Mouse (Mus musculus): ENCODE measurements around the gene Ngfr.
A peak's percentile ranks its signal among the peaks of the same experiment; 100 is the strongest.

The Ngfr gene

DNA sequence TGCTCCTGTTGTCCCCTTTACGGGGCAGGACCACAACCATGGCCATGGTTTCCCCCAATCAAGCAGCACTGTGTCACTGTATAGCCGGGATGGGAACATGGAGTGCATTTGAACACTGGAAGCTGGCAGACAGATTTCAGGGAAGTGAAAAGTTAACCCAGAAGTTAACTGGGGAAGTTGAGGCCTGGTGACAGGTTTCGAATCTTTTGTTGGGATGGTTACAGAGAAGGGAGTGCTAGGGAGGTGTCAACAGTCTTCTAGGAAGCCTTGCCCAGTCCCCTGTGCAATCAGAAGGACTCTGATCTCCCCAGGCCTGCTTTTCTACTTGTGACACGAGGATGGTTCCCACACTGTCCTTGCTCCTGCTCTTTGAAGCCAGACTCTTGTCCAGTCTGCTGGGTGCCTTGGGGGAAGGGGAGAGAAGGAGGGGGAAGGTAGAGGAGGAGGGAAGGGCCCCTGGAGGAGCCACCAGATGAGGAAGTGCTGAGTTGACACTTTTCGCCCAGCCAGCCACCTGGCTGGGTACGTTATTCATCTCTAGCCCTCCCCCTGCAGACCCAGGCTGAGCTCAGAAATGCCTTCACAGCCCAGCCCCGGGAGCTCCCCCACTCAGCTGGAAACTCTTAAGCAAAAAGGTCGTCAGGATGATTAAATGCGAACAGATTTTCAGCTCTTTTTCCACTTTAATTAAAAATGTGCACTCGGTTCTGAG lies 8.1 kb upstream of the Ngfr start:
- no peak for DNase-seq (ENCODE audit: low spot score)

DNA sequence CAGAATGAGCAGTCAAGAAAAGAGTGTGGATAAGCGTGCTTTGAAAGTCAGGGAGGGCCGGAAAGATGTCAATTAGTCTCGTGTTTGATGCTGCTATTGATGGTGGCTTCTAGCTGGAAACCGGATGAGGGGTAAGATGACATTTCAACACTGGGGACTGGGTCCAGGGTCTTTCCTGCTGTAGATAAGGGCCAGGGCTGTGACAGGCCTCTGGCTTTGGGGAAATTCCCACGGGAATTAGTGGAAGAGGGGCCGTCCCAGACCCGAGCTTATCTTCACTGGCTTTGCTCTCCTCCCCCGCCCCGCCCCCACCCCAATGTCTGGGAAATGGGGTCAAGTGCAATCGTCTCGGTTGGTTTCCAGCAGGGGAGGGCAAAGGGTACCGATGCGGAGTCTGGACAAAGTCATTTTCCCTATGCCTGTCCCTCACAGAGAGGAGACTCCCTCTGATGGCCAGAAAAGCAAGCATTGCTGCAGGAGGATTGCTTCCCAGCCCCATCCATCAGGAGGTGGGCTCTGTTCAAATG lies 7.2 kb upstream of the Ngfr start:
- DNase-seq (ENCODE audit: low spot score): peak; percentile 33

DNA sequence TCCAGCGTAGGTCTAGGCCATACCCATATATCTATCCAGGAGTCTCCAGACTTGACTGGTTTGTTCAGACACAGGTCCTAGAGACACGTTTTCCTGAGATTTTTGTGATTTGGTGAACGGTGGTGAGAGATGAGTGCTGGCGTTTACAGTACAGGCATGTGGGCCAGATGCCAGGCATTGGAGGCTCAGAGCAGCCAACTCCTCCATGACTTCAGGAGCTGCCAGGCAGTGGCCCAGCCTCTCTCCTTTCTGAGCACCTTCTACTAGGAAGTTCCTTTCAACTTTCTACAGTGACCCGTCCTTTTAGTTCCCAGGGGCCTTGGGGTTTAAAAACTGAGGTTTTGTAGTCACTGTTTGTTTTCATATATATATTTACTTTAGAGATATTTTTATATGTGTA lies 6.0 kb upstream of the Ngfr start:
- DNase-seq (ENCODE audit: low spot score): no peak

DNA sequence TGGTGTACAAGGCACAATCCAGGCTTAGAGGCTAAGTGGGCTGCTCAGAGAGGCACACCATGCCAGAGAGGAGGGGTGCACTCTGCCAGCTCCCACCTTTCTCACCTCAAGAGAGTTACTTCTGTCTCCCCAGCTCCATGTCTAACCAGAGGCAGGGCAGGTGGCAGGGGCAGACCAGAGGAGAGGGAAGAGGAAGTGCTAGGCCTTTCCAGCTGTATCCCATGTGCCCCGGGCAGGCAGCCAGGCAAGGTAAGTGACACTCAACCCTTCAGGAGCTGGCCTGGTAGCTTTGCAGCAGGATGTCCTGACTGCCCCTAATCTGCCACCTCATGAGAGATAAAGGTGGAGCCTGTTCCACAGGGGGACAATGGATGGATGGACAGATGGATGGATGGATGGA lies 5.2 kb upstream of the Ngfr start:
- no peak for DNase-seq (ENCODE audit: low spot score)

DNA sequence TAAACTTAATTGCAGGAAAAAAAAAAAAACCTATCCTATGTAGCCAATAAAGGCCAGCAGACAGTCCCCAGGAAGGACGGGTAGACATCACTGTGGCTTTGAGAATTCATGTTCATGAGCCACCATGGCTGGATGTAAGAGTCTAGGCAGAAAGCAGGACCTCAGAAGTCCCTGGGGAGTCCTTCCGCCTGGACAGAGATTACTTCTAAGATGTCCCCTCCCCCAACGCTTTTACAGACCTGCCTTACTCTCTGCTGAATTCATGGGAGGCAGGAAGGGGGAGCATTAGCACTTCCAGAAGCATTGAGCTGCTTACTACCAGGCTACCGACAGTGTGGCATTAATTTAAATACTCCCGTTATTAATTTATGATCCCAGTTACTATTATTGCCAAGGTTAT lies 1.7 kb upstream of the Ngfr start:
- no peak for DNase-seq (ENCODE audit: low spot score)

DNA sequence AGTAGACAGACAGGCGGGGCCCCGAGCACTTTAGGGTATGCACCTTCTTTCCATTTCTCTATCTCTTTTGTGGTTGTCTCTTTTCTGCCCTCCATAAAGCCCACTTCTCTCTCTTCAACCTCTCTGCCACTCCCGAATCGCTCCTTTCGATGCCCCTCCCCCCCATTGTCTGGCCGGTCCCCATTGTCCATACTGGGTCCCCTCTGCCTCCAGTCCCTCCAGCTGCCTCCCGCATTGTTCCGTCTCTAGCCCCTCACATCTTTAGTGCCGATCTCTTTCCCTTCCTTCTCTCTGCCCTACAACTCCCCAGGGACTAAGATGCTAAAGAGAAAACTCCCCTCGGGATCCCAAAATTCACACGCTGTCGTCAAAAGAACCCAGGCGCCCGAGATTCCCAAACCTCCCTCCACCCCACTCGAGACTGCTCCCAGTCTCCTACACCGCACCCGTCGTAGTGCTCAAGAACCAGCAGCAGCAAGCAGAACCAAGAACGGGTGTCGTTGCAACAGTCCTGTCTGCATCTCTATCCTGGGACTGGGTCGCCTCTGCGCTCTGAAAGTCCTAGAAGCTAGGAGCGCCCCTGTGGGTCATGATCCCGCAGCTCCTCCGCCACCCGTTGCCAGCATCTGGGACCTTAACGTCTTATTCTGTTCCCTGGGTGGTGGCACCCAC lies 648 bp downstream of the Ngfr start:
- peak; percentile 65 for DNase-seq (ENCODE audit: low spot score)

DNA sequence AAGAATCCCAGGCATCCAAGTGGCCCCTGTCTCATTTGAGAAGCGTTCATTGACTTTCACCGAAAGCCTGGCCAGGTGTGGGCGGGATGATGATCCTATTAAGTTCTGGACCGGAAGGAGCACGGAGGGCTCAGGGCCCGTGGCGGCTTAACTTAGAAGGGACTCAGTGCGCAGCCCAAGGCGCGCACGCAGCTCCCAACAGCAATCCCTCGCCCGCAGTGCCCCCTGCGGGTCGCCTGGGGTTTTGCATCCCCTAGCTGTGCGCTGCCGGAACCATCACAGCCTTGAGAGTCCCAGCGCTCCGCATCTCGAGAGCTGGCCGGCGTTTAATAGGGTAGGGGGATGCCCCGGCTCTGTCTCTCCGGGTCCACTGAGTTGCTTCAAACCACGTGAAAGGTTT lies 1.4 kb downstream of the Ngfr start:
- peak; percentile 96 for DNase-seq (ENCODE audit: low spot score)

DNA sequence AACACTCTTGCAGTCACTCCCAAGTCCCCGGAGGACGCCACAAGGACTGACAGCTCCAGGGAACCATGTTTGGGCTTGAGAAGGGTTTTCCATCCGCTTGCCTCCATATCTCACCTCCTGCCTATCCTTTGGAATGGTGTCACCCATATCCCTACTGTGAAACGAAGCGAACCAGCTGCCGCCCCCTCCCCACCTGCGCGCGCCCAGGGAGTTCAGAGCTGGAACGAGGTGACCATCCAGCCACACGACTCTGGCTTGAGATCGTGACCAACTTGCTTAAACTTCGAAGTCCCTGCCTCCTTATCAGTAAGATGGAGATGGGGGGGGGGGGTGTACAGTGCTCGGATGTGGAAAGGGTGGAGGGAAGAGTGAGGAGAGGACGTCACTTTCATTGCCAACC lies 1.9 kb downstream of the Ngfr start:
- no peak for DNase-seq (ENCODE audit: low spot score)

DNA sequence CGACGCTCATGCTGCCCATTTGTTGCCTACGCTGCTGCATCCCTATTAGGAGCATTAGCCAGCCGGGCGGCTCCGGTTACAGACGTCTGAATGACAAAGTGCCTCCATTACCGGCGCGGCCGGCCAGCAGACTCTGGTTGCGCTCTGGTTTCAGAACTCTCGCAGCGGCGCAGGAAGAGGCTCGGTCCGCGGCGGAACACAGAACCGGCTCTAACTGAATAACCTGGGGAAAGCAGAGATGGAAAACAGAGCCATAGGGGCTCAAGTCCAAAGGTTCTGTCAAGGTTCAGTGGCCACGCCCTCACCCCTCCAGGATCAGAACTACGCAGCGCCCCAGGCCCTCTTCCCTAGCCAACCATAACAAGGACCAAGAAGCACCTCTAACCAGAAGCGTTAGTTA lies 2.3 kb downstream of the Ngfr start:
- peak; percentile 89 for DNase-seq (ENCODE audit: low spot score)

DNA sequence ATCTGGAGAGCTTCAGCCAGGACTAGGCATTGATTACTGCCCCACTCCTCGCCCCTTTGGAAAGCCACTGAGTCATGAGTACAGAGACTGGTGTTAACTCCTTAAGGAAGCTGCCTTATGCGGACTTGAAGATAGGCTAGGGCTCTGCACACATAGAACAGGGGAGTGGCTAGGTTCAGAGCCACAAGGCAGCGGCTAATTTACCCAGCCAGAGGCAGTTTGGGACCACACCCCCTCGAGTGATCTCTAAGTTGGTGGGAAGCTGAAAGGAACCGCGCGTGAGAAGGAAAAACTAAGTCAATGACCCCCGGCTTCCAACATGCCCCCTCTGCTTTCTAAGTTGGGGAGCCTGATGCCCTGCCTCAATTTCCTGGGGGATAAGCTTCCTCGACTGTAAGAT lies 2.9 kb downstream of the Ngfr start:
- no peak for DNase-seq (ENCODE audit: low spot score)

DNA sequence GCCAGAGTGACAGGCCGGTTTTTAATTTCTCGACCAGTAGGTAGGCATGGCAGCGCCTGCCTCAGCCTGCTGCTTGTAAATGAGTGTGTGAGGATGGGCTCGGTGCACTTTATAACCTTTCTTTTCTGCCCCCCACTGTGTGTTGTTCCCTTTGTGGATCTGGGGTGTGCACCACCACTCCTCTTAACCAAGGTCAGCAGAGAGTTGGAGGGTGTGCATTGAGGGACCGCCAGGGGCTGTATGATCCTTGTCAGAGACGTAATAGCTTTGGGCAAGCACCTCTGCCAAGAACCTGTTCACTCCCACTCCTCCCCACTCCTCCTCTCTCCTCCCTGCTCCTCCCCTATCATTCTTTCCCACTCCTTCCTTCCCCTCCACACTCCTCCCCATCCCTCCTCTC lies 4.1 kb downstream of the Ngfr start:
- no peak for DNase-seq (ENCODE audit: low spot score)

DNA sequence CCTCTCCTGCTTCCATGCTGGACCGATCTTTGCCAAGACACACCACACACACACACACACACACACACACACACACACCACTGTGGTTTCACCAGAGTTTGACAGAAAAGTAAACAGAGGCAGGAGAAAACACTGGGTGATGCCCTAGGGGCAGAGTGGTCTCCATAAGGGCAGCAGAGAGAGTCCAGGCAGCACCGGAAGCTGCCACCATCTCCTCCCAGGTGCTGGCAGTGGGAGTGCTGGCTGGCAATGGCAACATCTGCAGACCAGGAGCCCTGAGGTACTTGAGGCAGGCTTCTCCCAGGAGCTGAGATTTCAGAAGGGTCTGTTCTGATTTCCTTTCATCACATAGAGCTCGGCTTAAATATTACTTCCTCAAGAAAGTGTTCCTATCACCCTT lies 5.3 kb downstream of the Ngfr start:
- no peak for DNase-seq (ENCODE audit: low spot score)

DNA sequence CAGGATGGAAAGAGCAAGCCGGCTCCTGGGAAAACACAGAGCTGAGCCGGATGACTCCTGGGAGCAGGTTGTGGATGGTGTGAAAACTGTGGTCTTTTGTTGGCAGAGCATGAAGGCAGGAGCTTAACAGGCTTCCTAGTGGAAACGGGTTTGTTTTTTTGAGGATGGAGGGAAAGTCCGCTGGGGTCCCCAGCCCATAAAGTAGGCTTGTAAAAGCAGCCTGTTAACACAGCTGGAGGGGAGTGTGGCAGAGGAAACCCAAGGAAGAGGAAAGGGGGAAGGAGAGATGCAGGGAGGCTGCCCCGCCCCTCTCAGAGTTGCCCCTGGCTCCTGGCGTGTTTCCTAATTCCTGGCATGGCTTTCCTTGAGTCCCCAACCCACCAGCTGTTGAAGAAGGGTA lies 8.1 kb downstream of the Ngfr start:
- DNase-seq (ENCODE audit: low spot score): no peak

DNA sequence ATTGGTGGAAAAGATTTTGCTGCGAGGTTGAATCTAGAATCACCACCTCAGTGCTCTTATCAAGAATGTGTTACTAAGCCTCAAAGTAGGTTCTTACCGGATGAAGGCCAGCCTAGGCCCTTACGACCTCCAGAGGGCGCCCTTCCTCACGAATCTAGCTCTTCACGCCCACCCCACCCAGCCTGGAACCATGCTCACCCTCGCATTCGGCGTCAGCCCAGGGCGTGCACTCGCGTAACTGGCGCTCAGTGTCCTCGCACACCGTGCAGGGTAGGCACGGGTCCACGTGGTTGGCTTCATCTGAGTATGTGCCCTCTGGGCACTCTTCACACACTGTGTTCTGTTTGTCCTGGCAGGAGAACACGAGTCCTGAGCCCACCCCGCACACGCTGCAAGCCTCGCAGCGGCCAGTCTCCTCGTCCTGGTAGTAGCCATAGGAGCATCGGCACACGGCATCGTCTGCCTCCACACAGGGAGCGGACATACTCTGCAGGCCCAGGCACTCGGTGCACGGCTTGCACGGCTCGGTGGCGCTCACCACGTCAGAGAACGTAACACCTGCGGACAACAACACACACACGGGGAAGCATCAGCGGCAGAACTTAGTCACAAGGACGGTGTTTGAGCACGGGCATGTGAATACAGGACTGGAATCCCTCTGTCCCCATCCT lies 9.6 kb downstream of the Ngfr start:
- DNase-seq (ENCODE audit: low spot score): peak; percentile 88

DNA sequence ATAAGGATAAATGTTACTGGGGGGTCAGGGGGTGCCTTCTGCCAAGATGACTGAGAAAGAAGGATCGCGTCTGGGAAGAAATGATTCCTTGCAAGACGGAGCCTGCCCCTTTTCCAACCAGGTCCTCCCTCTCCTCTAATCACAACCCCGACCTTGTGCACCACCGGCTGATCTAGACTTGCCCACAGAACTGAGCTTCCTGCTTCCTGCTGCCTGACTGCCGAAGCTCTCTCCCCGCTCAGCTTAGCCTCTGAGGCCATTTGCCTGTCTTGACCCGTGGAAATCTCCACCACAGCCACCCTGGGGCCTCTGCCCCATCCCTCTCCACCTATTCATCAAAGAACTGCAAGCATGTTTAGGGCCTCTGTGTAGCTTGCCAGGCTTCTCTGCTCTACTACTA lies 11.2 kb downstream of the Ngfr start:
- no peak for DNase-seq (ENCODE audit: low spot score)

DNA sequence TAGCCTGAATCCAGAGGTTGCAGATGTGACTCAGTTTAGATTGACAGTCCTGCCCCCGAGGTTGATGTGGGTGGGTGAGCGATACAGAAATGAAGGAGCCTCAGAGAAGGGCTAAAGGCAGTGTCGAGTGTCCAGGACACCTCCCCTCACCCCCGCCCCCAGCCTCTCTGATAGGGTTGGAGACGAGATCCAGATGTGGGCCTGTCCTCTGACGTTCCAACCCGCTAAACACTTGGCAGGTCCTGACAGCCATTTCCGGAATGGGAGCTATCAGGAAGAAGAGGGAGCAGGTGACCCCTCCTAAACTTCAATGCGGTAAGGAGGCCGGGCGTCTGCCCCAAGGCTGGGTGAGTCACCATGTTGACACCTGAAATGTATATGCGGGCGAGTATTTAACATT lies 11.7 kb downstream of the Ngfr start:
- DNase-seq (ENCODE audit: low spot score): peak; percentile 78

DNA sequence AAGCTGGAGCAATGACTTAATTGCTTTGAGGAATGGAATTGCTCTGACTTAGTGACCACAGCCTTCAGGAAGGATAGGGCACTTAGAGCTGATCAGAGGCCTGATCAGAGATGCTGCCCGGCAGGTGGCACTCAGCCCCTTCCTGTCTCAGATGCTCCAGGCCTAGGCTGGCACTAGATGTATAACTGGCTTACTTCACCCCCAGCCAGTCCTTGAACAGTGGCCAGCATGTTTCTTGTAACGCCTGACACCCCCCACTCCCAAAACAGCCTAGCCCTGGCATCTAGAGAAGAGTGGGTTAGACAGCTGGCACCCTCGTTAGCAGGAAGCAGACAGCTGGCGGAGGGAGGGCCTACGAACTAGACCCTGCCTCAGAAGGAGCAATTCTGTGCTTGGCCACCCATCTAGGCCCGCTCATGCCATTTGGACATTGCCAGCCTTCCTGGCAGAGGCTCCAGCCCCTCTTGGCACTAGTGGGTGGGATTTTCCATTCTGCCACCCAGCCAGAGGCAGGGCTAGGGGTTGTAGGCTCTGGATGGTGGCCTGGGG lies 12.7 kb downstream of the Ngfr start:
- no peak for DNase-seq (ENCODE audit: low spot score)

DNA sequence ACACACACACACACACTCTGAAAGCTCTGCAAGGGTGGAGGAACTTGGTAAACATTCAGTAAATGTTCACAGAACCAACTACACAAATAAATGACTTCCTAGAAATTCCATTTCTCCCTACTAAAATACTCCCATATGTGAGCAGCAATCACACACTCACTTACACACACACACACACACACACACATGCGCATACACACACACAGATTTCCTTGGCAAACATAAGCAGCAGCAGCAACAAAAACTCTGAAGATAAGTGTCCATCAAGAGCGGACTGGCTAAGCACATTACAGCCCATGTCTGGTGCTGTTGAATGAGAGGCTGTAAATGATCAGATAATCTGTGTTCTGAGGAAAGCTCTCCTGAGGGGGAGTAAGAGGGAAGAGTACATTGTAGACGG lies 15.3 kb downstream of the Ngfr start:
- DNase-seq (ENCODE audit: low spot score): no peak

DNA sequence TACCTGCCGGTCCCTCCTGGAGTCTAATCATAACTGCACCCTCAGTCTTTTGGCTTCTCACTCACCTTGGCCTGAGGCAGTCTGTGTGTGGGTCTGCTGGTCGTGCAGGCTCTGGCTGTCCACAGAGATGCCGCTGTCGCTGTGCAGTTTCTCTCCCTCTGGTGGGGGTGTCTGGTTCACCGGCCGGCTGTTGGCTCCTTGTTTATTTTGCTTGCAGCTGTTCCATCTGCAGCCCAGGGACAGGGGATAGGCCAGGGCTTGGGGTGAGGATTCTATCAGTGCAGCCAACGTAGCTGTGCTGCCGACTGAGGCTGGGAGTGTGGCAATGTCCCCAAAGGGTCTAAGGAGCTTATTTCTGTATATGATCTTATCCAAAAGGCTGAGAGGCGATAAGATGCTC lies 15.8 kb downstream of the Ngfr start:
- no peak for DNase-seq (ENCODE audit: low spot score)

DNA sequence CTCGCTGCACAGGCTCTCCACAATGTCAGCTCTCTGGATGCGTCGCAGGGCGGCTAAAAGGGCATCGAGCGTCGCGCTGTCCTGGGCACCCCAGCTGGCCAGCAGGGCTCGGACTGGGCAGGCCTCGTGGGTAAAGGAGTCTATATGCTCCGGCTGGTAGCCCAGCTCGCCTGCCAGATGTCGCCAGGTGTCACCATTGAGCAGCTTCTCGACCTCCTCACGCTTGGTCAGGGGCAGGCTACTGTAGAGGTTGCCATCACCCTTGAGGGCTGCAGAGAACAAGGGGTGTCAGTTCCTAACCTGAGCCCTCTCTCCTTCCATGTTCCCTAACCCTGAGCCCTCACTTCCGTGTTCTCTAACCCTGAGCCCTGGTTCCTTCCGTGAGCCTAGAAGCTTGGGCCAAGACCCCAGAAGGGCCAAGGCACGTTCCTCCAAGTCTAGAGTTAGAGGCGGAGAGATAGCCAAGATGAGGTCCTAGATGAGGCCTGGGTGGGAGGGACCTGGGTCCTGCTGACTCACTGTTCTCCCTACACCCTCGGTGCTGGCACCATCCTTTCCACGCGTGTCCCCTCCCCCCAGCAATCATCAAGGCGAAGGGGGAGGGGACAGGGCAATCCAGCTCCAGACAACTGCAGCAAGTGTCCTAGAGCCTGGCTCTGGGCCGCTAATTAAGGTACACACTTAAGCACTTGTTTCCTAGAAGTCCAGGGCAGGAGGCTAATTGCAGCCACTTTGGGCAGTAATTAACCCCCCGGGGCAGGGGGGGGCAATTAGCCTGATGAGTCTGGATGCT lies 16.5 kb downstream of the Ngfr start:
- DNase-seq (ENCODE audit: low spot score): no peak

DNA sequence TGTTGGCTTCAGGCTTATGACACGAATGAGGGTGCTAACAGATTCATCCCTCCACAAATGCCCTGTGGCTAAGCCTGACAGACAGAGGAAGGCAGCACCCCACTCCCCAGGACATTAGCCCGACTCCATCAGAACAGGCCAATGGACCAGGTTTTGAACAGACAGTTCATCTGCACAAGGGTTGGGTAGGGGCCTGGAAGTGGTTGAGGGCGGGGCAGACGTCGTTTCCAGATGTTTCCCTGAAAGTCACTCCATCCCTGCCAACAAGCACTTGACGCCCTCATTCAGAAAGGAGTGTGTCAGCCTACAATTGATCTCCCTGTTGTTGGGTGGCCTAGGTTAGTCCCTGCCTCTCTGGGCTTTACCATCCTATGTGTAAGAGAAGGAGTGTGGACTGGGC lies 17.6 kb downstream of the Ngfr start:
- DNase-seq (ENCODE audit: low spot score): no peak
